Mouse (Mus musculus): ENCODE measurements around the gene Gm7324. TPM values are rescaled to one million over a fixed set of nuclear protein-coding genes. Genes with fewer than 3 reads are reported as not detected.
"Not testable (repeated sequence)": the region's sequence is repeated elsewhere in the genome, so short reads cannot be mapped to it uniquely, and the experiment has no call there.

The Gm7324 gene
- not detected in 2 replicates for polyA plus RNA-seq (2012)

- not testable (repeated sequence) for H3K9me3 ChIP-seq (ENCODE audit: control insufficient read depth, low read length); H3K27me3 ChIP-seq (ENCODE audit: control insufficient read depth); H3K4me1 ChIP-seq (ENCODE audit: control insufficient read depth); H3K36me3 ChIP-seq (ENCODE audit: control insufficient read depth); H3K4me3 ChIP-seq (replicated peaks)
Observed at GRCm38 (mm10) chr14:43697621-43698020, at the start of gene Gm7324. Gm7324 (plus strand) TSS chr14:43697828.

GRCm38 (mm10) chr14:43677099-43677498 lies 20.5 kb upstream of the Gm7324 start, which contains the start of gene Gm8165:
Gm8165 (minus strand) TSS chr14:43677199.
- H3K27me3 ChIP-seq (ENCODE audit: control insufficient read depth); H3K4me3 ChIP-seq (replicated peaks); H3K9me3 ChIP-seq (ENCODE audit: control insufficient read depth, low read length); H3K4me1 ChIP-seq (ENCODE audit: control insufficient read depth); H3K36me3 ChIP-seq (ENCODE audit: control insufficient read depth): not testable (repeated sequence)

DNA sequence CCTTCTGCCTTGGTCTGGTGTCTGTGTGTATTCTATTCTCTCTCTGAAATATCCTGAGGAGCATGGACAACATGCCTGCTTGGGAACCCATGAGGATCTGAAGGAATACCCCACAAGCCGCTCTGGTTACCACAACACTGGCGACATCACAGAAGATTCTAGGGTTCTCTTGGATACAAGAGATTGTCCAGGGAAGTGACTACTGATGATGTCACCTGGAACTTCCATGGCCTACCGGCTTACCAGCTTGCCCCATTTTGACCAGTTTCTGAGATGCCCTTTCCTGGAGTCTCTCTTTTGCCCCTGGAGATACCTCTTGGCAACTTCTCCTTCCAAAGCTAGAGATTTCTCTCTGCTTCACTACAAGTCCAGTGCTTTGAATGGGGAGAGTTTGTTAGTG lies 29.8 kb downstream of the Gm7324 start, which contains the start of gene Gm16506:
Gene Gm16506 (minus strand): TSS at position 101 of the 400 bp plus-strand sequence.
- not testable (repeated sequence) for H3K9me3 ChIP-seq (ENCODE audit: control insufficient read depth, low read length); H3K27me3 ChIP-seq (ENCODE audit: control insufficient read depth); H3K4me1 ChIP-seq (ENCODE audit: control insufficient read depth); H3K4me3 ChIP-seq (replicated peaks); H3K36me3 ChIP-seq (ENCODE audit: control insufficient read depth)

DNA sequence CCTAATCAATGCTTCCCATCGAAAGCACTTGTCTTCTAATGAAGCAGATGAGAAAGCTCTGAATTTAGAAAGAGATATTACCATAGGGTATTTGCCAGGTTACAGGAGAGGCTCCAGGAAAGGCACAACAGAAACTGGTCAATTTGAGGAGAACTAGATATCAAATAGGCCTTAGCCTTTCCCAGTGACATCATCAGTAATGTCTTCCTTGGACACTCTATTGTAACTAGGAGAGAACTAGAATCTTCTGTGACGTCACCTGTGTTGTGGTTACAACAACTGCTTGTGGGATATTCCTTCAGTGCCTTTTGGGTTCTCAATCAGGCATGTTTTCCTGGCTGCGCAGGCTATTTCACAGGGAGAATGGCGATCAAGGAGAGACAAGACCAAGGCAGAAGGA lies 49.9 kb downstream of the Gm7324 start, which contains the start of gene Gm6526:
Gene Gm6526 (plus strand): TSS at position 301 of the 400 bp plus-strand sequence.
- not testable (repeated sequence) for H3K4me3 ChIP-seq (replicated peaks); H3K36me3 ChIP-seq (ENCODE audit: control insufficient read depth); H3K27me3 ChIP-seq (ENCODE audit: control insufficient read depth); H3K9me3 ChIP-seq (ENCODE audit: control insufficient read depth, low read length); H3K4me1 ChIP-seq (ENCODE audit: control insufficient read depth)

Other genes starting within 250 kb of the Gm7324 start
- gene Gm5799, start 154.3 kb upstream of the Gm7324 start, polyA plus RNA-seq (2012) = not detected in 2 replicates
- gene Gm17654, start 118.7 kb upstream of the Gm7324 start, polyA plus RNA-seq (2012) = not detected in 2 replicates
- gene Gm10375, start 89.8 kb upstream of the Gm7324 start, polyA plus RNA-seq (2012) = not detected in 2 replicates
- gene Gm8165, start 20.6 kb upstream of the Gm7324 start, polyA plus RNA-seq (2012) = not detected in 2 replicates
- not detected in 2 replicates for gene Gm16506, start 29.7 kb downstream of the Gm7324 start, polyA plus RNA-seq (2012)
- gene Gm6526, start 50.0 kb downstream of the Gm7324 start, polyA plus RNA-seq (2012) = not detected in 2 replicates
- gene Gm8180, start 86.9 kb downstream of the Gm7324 start, polyA plus RNA-seq (2012) = not detected in 2 replicates
- not detected in 2 replicates for gene Ear1, start 177.7 kb downstream of the Gm7324 start, polyA plus RNA-seq (2012)
- gene Ear10, start 225.7 kb downstream of the Gm7324 start, polyA plus RNA-seq (2012) = not detected in 2 replicates
- gene Gm8113, start 227.6 kb downstream of the Gm7324 start, polyA plus RNA-seq (2012) = not detected in 2 replicates